In genomic region chr12:51143196-51143595, GRCm38 (mm10) we compare ENCODE assay signal across 22 mouse cellular contexts.
DNase-seq lines count a peak whose midpoint lies in the region; ATAC-seq lines count a peak whose summit lies in the region.
"Had no signal": no experiment of that assay in that cellular context is flagged by ENCODE, and none has a peak within 500 bp of the region (broad histone marks: within the 10 kb centered on the region; RNA-seq: fewer than 3 reads in every experiment).

No protein-coding gene starts in this region.

- H3K27ac ChIP-seq in midbrain, embryonic 15.5 days = no peak overlapping the region
- no peak overlapping the region for H3K27ac ChIP-seq in kidney, embryonic 15.5 days
- H3K27ac ChIP-seq: forebrain, embryonic 12.5 days; hindbrain, embryonic 13.5 days; liver, embryonic 13.5 days; lung, embryonic 15.5 days; midbrain, embryonic 13.5 days had no signal

- H3K36me3 ChIP-seq in midbrain, embryonic 15.5 days (replicated peaks) = no peaks in the 10 kb centered on the region
- no peaks in the 10 kb centered on the region for H3K36me3 ChIP-seq in kidney, embryonic 15.5 days
- H3K36me3 ChIP-seq: forebrain, embryonic 12.5 days; hindbrain, embryonic 13.5 days; liver, embryonic 13.5 days; lung, embryonic 15.5 days; midbrain, embryonic 13.5 days had no signal

- H3K9ac ChIP-seq in midbrain, embryonic 15.5 days = no peak overlapping the region
- no peak overlapping the region for H3K9ac ChIP-seq in kidney, embryonic 15.5 days
- H3K9ac ChIP-seq: forebrain, embryonic 12.5 days; hindbrain, embryonic 13.5 days; liver, embryonic 13.5 days; lung, embryonic 15.5 days; midbrain, embryonic 13.5 days had no signal

- no peak overlapping the region for H3K4me3 ChIP-seq in midbrain, embryonic 15.5 days
- H3K4me3 ChIP-seq in kidney, embryonic 15.5 days (replicated peaks) = no peak overlapping the region
- H3K4me3 ChIP-seq: forebrain, embryonic 12.5 days; hindbrain, embryonic 13.5 days; liver, embryonic 13.5 days; lung, embryonic 15.5 days; midbrain, embryonic 13.5 days; myocyte had no signal

- peak; percentile 19 to 54 for DNase-seq in layer of hippocampus, adult 18-20 months (ENCODE audit: low spot score in 2 of 2)
- DNase-seq in layer of hippocampus, postnatal 25 days (ENCODE audit: extremely low spot score in 1 of 2, low spot score in 1 of 2) = no peak
- peak; percentile 33 to 41 for DNase-seq in frontal cortex, postnatal 14 days (ENCODE audit: low spot score in 2 of 2)
- DNase-seq in left cerebral cortex, adult 8-10 months (ENCODE audit: low spot score in 2 of 2) = peak; percentile 39 to 69
- peak; percentile 40 for DNase-seq in right cerebral cortex, postnatal 25 days
- DNase-seq in natural killer cell, adult 2 months (ENCODE audit: low spot score in 2 of 2) = no peak
- DNase-seq: cerebellum, postnatal 10 days; embryo, embryonic 11 days; gastrocnemius, postnatal 14 days; kidney, postnatal 10 days; liver, embryonic 13.5 days; retina, postnatal 1 day; thymus, adult 18-20 months had no signal

- H3K4me1 ChIP-seq in midbrain, embryonic 15.5 days = no peaks in the 10 kb centered on the region
- H3K4me1 ChIP-seq in kidney, embryonic 15.5 days = 0 out of 2 replicates have a peak, but pooled peaks cover 2% of the 10 kb centered on the region
- H3K4me1 ChIP-seq: forebrain, embryonic 12.5 days; hindbrain, embryonic 13.5 days; liver, embryonic 13.5 days; lung, embryonic 15.5 days; midbrain, embryonic 13.5 days had no signal

- ATAC-seq in midbrain, embryonic 15.5 days (replicated peaks) = no peak
- no peak for ATAC-seq in kidney, embryonic 15.5 days (replicated peaks; ENCODE audit: low FRiP score)
- ATAC-seq: intestine, embryonic 16.5 days; midbrain, embryonic 13.5 days had no signal

- no peaks in the 10 kb centered on the region for H3K27me3 ChIP-seq in midbrain, embryonic 15.5 days (replicated peaks)
- no peaks in the 10 kb centered on the region for H3K27me3 ChIP-seq in kidney, embryonic 15.5 days
- H3K27me3 ChIP-seq: CH12.LX; forebrain, embryonic 12.5 days; hindbrain, embryonic 13.5 days; liver, embryonic 13.5 days; lung, embryonic 15.5 days; midbrain, embryonic 13.5 days had no signal

- H3K9me3 ChIP-seq in midbrain, embryonic 15.5 days = no peaks in the 10 kb centered on the region
- no peaks in the 10 kb centered on the region for H3K9me3 ChIP-seq in kidney, embryonic 15.5 days (replicated peaks)
- H3K9me3 ChIP-seq: hindbrain, embryonic 13.5 days; liver, embryonic 13.5 days; lung, embryonic 15.5 days; midbrain, embryonic 13.5 days had no signal

- 52% methylated on average over 3 of the region's 3 CpGs for WGBS in midbrain, embryonic 15.5 days
- 30% methylated on average over 3 of the region's 3 CpGs for WGBS in kidney, embryonic 15.5 days

- H3K4me2 ChIP-seq in midbrain, embryonic 15.5 days = no peak overlapping the region
- no peak overlapping the region for H3K4me2 ChIP-seq in kidney, embryonic 15.5 days
- H3K4me2 ChIP-seq: forebrain, embryonic 12.5 days; hindbrain, embryonic 13.5 days; liver, embryonic 13.5 days; lung, embryonic 15.5 days; midbrain, embryonic 13.5 days had no signal

Comparison
In these comparisons a context has a peak if more than half of its experiments do, and no peak if none do; other contexts are left out.
1. DNase-seq: peak in layer of hippocampus, adult 18-20 months (2 of 2), frontal cortex, postnatal 14 days (2 of 2), left cerebral cortex, adult 8-10 months (2 of 2) and right cerebral cortex, postnatal 25 days (single experiment); none in layer of hippocampus, postnatal 25 days (0 of 2) and natural killer cell, adult 2 months (0 of 2).